Mouse (Mus musculus): Measurements from ENCODE around the gene Timp2. TPM values are rescaled to one million over a fixed set of nuclear protein-coding genes. Genes with fewer than 3 reads are reported as not detected.
A peak's percentile ranks its signal among the peaks of the same experiment; 100 is the strongest.

The Timp2 gene
- polyA plus RNA-seq, 1 experiment from 2014 or later = 88.4 TPM

GRCm38 (mm10) chr11:118289037-118289511 is 66.5 kb downstream of the Timp2 start:
- Histone ChIP-seq H3K36me3 (ENCODE audit: insufficient read depth, low read length) (peaks cover 23% of the 10 kb centered on the region), H3K4me1 (replicated peaks; ENCODE audit: insufficient read depth, low read length) (peaks cover 8% of the 10 kb centered on the region), H3K27me3 (ENCODE audit: insufficient read depth, low read length) (no peaks in the 10 kb centered on the region), H3K4me3 (replicated peaks; ENCODE audit: low read depth, low read length) (peak overlapping the region; percentile 71), H3K27ac (peak overlapping the region; percentile 82), H3K9ac (ENCODE audit: low read depth, low read length) (peak overlapping the region; percentile 88), H3K9me3 (replicated peaks; ENCODE audit: low read length) (no peaks in the 10 kb centered on the region), H3K4me2 (ENCODE audit: low read length) (peak overlapping the region; percentile 88)
- DNase-seq (ENCODE audit: low spot score) (peak; percentile 43), ATAC-seq (replicated peaks; ENCODE audit: low FRiP score, low read depth) (no peak)
- TF ChIP-seq CTCF (IDR thresholded peaks at IDR 0.05; ENCODE audit: low read depth) = no peak
- under 1% methylated on average over 16 of the region's 16 CpGs for WGBS

DNA sequence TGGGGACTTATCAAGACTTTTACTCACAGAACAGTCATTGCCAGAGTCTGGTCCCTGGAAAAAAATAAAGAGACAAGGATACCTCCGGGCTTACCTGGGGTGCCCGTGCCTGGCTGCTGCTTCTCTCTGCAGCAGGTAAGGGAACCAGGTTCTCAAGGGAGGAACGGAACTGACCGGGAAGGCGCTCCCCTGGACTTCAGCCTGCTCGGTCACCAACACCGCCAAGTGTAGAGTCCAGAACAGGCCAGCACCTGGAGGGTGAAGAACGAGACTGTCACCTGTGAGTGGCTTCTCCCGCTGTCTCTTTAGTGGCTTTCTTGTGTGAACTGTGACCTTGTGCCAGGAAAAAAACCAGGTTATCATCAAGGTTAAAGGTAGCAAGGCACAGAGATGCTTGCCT is 68.0 kb downstream of the Timp2 start:
- Histone ChIP-seq H3K36me3 (ENCODE audit: insufficient read depth, low read length) (peaks cover 31% of the 10 kb centered on the region), H3K4me1 (replicated peaks; ENCODE audit: insufficient read depth, low read length) (peaks cover 8% of the 10 kb centered on the region), H3K4me3 (replicated peaks; ENCODE audit: low read depth, low read length) (no peak overlapping the region), H3K27me3 (ENCODE audit: insufficient read depth, low read length) (no peaks in the 10 kb centered on the region), H3K9me3 (replicated peaks; ENCODE audit: low read length) (no peaks in the 10 kb centered on the region), H3K27ac (no peak overlapping the region), H3K4me2 (ENCODE audit: low read length) (no peak overlapping the region), H3K9ac (ENCODE audit: low read depth, low read length) (no peak overlapping the region)
- no peak for ATAC-seq (replicated peaks; ENCODE audit: low FRiP score, low read depth)
- no peak for TF ChIP-seq CTCF (IDR thresholded peaks at IDR 0.05; ENCODE audit: low read depth)
- 90% methylated on average over 9 of the region's 9 CpGs for WGBS
- DNase-seq (ENCODE audit: low spot score) = no peak

DNA sequence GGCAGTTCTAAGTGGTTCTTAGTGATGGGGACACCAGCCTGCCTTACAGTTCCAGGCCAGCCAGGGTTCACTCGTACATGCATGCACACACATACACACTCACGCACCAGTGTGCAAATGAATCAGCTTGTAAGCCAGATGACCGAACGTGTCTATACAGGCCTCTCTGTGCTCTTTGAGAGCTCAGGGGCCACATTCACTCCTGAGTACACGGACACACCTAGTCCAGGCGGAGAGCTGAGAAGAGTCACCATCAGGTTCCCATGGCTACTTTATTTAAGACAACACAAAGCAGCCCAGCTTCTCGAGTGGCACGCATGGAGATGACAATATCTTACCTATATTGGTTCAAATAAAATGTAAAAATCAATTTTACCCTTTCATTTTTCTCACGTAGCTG is 69.1 kb downstream of the Timp2 start:
- Histone ChIP-seq H3K27me3 (ENCODE audit: insufficient read depth, low read length) (no peaks in the 10 kb centered on the region), H3K4me3 (replicated peaks; ENCODE audit: low read depth, low read length) (no peak overlapping the region), H3K4me1 (replicated peaks; ENCODE audit: insufficient read depth, low read length) (peaks cover 8% of the 10 kb centered on the region), H3K36me3 (ENCODE audit: insufficient read depth, low read length) (peaks cover 41% of the 10 kb centered on the region), H3K4me2 (ENCODE audit: low read length) (no peak overlapping the region), H3K9ac (ENCODE audit: low read depth, low read length) (no peak overlapping the region), H3K9me3 (replicated peaks; ENCODE audit: low read length) (no peaks in the 10 kb centered on the region), H3K27ac (no peak overlapping the region)
- 91% methylated on average over 9 of the region's 9 CpGs for WGBS
- ATAC-seq (replicated peaks; ENCODE audit: low FRiP score, low read depth) (no peak), DNase-seq (ENCODE audit: low spot score) (no peak)
- TF ChIP-seq CTCF (IDR thresholded peaks at IDR 0.05; ENCODE audit: low read depth) = no peak

GRCm38 (mm10) chr11:118285791-118286190 is 69.7 kb downstream of the Timp2 start:
- DNase-seq (ENCODE audit: low spot score) (no peak), ATAC-seq (replicated peaks; ENCODE audit: low FRiP score, low read depth) (no peak)
- Histone ChIP-seq H3K27ac (no peak overlapping the region), H3K4me1 (replicated peaks; ENCODE audit: insufficient read depth, low read length) (peaks cover 8% of the 10 kb centered on the region), H3K4me2 (ENCODE audit: low read length) (no peak overlapping the region), H3K27me3 (ENCODE audit: insufficient read depth, low read length) (no peaks in the 10 kb centered on the region), H3K36me3 (ENCODE audit: insufficient read depth, low read length) (peaks cover 42% of the 10 kb centered on the region), H3K9me3 (replicated peaks; ENCODE audit: low read length) (no peaks in the 10 kb centered on the region), H3K4me3 (replicated peaks; ENCODE audit: low read depth, low read length) (no peak overlapping the region), H3K9ac (ENCODE audit: low read depth, low read length) (0 out of 2 replicates have a peak overlapping the region, but pooled peaks have one; percentile 40)
- TF ChIP-seq CTCF (IDR thresholded peaks at IDR 0.05; ENCODE audit: low read depth) = no peak
- WGBS = 94% methylated on average over 13 of the region's 13 CpGs

DNA sequence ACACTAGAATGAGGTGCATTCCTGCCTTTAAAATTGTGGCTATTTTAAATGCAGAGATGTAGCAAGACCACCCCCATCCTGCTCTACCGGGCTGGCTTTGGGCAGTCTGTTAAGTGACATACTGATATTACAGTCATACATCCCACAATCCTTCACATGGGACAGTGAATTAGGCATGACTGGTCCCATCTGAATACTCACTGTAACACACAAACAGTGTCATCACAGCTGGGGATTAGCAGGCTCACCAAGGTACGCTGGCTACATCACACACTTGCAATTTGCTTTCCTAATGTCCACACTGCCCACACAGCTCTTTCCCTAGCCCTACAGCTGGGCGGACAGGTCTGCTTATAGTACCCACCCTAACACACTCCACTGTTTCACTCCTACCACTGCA is 75.3 kb downstream of the Timp2 start:
- DNase-seq (ENCODE audit: low spot score) (no peak), ATAC-seq (replicated peaks; ENCODE audit: low FRiP score, low read depth) (no peak)
- Histone ChIP-seq H3K4me1 (replicated peaks; ENCODE audit: insufficient read depth, low read length) (no peaks in the 10 kb centered on the region), H3K9me3 (replicated peaks; ENCODE audit: low read length) (no peaks in the 10 kb centered on the region), H3K27me3 (ENCODE audit: insufficient read depth, low read length) (no peaks in the 10 kb centered on the region), H3K9ac (ENCODE audit: low read depth, low read length) (no peak overlapping the region), H3K4me2 (ENCODE audit: low read length) (no peak overlapping the region), H3K27ac (no peak overlapping the region), H3K36me3 (ENCODE audit: insufficient read depth, low read length) (peaks cover 80% of the 10 kb centered on the region), H3K4me3 (replicated peaks; ENCODE audit: low read depth, low read length) (no peak overlapping the region)
- WGBS = 92% methylated on average over 3 of the region's 3 CpGs
- no peak for TF ChIP-seq CTCF (IDR thresholded peaks at IDR 0.05; ENCODE audit: low read depth)

GRCm38 (mm10) chr11:118276328-118276727 is 79.2 kb downstream of the Timp2 start:
- Histone ChIP-seq H3K9me3 (replicated peaks; ENCODE audit: low read length) (no peaks in the 10 kb centered on the region), H3K27me3 (ENCODE audit: insufficient read depth, low read length) (no peaks in the 10 kb centered on the region), H3K27ac (no peak overlapping the region), H3K4me1 (replicated peaks; ENCODE audit: insufficient read depth, low read length) (no peaks in the 10 kb centered on the region), H3K9ac (ENCODE audit: low read depth, low read length) (no peak overlapping the region), H3K4me2 (ENCODE audit: low read length) (no peak overlapping the region), H3K4me3 (replicated peaks; ENCODE audit: low read depth, low read length) (no peak overlapping the region), H3K36me3 (ENCODE audit: insufficient read depth, low read length) (peaks cover 84% of the 10 kb centered on the region)
- no peak for ATAC-seq (replicated peaks; ENCODE audit: low FRiP score, low read depth)
- TF ChIP-seq CTCF (IDR thresholded peaks at IDR 0.05; ENCODE audit: low read depth) = no peak
- DNase-seq (ENCODE audit: low spot score) = no peak
- 80% methylated on average over 7 of the region's 7 CpGs for WGBS

DNA sequence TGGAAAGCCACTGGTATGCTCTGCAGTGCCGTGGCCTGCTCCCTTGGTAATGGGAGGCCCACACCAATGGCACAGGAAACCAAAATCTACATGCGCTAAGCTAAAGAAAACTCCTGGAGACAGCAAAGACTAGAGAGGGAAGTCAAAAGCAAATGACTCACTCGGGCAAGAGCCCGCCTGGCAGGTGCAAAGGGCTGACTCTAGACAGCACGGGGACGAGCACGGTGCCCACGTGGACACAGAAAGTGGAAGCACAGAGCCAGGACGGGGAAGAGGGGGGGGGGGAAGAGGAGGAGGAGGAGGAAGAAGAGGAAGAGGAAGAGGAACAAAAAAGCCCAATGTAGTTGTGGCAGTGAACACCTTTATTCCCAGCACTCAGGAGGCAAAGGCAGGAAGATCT is 80.4 kb downstream of the Timp2 start:
- Histone ChIP-seq H3K27ac (no peak overlapping the region), H3K36me3 (ENCODE audit: insufficient read depth, low read length) (peaks cover 78% of the 10 kb centered on the region), H3K4me3 (replicated peaks; ENCODE audit: low read depth, low read length) (no peak overlapping the region), H3K4me2 (ENCODE audit: low read length) (no peak overlapping the region), H3K9ac (ENCODE audit: low read depth, low read length) (no peak overlapping the region), H3K27me3 (ENCODE audit: insufficient read depth, low read length) (no peaks in the 10 kb centered on the region), H3K4me1 (replicated peaks; ENCODE audit: insufficient read depth, low read length) (no peaks in the 10 kb centered on the region), H3K9me3 (replicated peaks; ENCODE audit: low read length) (no peaks in the 10 kb centered on the region)
- TF ChIP-seq CTCF (IDR thresholded peaks at IDR 0.05; ENCODE audit: low read depth) = no peak
- ATAC-seq (replicated peaks; ENCODE audit: low FRiP score, low read depth) = no peak
- DNase-seq (ENCODE audit: low spot score) = no peak
- 98% methylated on average over 9 of the region's 9 CpGs for WGBS
